Mouse (Mus musculus): Measurements from ENCODE around the gene Cyb5r3. TPM values are rescaled to one million over a fixed set of nuclear protein-coding genes. Genes with fewer than 3 reads are reported as not detected.

The Cyb5r3 gene
- polyA plus RNA-seq, 1 experiment = 112 TPM

GRCm38 (mm10) chr15:83111874-83112273 is 60.5 kb downstream of the Cyb5r3 start:
- H3K27ac ChIP-seq (ENCODE audit: insufficient read depth, low read depth, low read length) = no peak overlapping the region
- H3K4me1 ChIP-seq (ENCODE audit: control insufficient read depth, insufficient read depth, low read length) = no peaks in the 10 kb centered on the region
- TF ChIP-seq POLR2A (IDR thresholded peaks at IDR 0.05; ENCODE audit: borderline replicate concordance, low read depth, low read length) (no peak), CTCF (IDR thresholded peaks at IDR 0.05; ENCODE audit: low read depth, low read length) (no peak)
- no peak overlapping the region for H3K4me3 ChIP-seq (ENCODE audit: insufficient read depth, low read length)

- Histone ChIP-seq H3K4me3 (ENCODE audit: insufficient read depth, low read length) (no peak overlapping the region), H3K27ac (ENCODE audit: insufficient read depth, low read depth, low read length) (no peak overlapping the region), H3K4me1 (ENCODE audit: control insufficient read depth, insufficient read depth, low read length) (no peaks in the 10 kb centered on the region)
- no peak for TF ChIP-seq CTCF (IDR thresholded peaks at IDR 0.05; ENCODE audit: low read depth, low read length)
- TF ChIP-seq POLR2A (IDR thresholded peaks at IDR 0.05; ENCODE audit: borderline replicate concordance, low read depth, low read length) = no peak
Observed at GRCm38 (mm10) chr15:83111290-83111689, 61.1 kb downstream of the Cyb5r3 start.

GRCm38 (mm10) chr15:83107814-83108213 is 64.6 kb downstream of the Cyb5r3 start:
- TF ChIP-seq POLR2A (IDR thresholded peaks at IDR 0.05; ENCODE audit: borderline replicate concordance, low read depth, low read length) = no peak
- TF ChIP-seq CTCF (IDR thresholded peaks at IDR 0.05; ENCODE audit: low read depth, low read length) = no peak
- no peaks in the 10 kb centered on the region for H3K4me1 ChIP-seq (ENCODE audit: control insufficient read depth, insufficient read depth, low read length)
- no peak overlapping the region for H3K27ac ChIP-seq (ENCODE audit: insufficient read depth, low read depth, low read length)
- H3K4me3 ChIP-seq (ENCODE audit: insufficient read depth, low read length) = no peak overlapping the region

- no peak overlapping the region for H3K27ac ChIP-seq (ENCODE audit: insufficient read depth, low read depth, low read length)
- H3K4me3 ChIP-seq (ENCODE audit: insufficient read depth, low read length) = no peak overlapping the region
- TF ChIP-seq POLR2A (IDR thresholded peaks at IDR 0.05; ENCODE audit: borderline replicate concordance, low read depth, low read length) (no peak), CTCF (IDR thresholded peaks at IDR 0.05; ENCODE audit: low read depth, low read length) (no peak)
- H3K4me1 ChIP-seq (ENCODE audit: control insufficient read depth, insufficient read depth, low read length) = no peaks in the 10 kb centered on the region
Observed at GRCm38 (mm10) chr15:83106426-83106825, 66.0 kb downstream of the Cyb5r3 start.

Other genes with a start within 250 kb of the Cyb5r3 start
- 20.1 and 21.4 TPM in 2 replicates for gene Tcf20, start 184.7 kb downstream of the Cyb5r3 start, polyA plus RNA-seq (2012; ENCODE audit: insufficient read depth, insufficient read length, missing spikeins)
- gene Nfam1, start 139.3 kb downstream of the Cyb5r3 start, polyA plus RNA-seq (2012; ENCODE audit: insufficient read depth, insufficient read length, missing spikeins) = 242 and 254 TPM in 2 replicates
- gene Serhl, start 83.1 kb downstream of the Cyb5r3 start, polyA plus RNA-seq (2012; ENCODE audit: insufficient read depth, insufficient read length, missing spikeins) = 36.2 and 40.8 TPM in 2 replicates
- gene Rrp7a, start 49.8 kb downstream of the Cyb5r3 start, polyA plus RNA-seq (2012; ENCODE audit: insufficient read depth, insufficient read length, missing spikeins) = 54.1 and 66.1 TPM in 2 replicates
- 57.9 and 64.2 TPM in 2 replicates for gene Poldip3, start 23.2 kb downstream of the Cyb5r3 start, polyA plus RNA-seq (2012; ENCODE audit: insufficient read depth, insufficient read length, missing spikeins)
- gene A4galt, start 79.2 kb upstream of the Cyb5r3 start, polyA plus RNA-seq (2012; ENCODE audit: insufficient read depth, insufficient read length, missing spikeins) = 1.7 TPM in 1 of 2 replicates, not detected in the other
- 27.8 and 28.6 TPM in 2 replicates for gene Arfgap3, start 177.7 kb upstream of the Cyb5r3 start, polyA plus RNA-seq (2012; ENCODE audit: insufficient read depth, insufficient read length, missing spikeins)

All from bone marrow macrophage, adult 2 months (primary cell).